Mouse (Mus musculus) right cerebral cortex, postnatal 4 days (tissue): ENCODE data around the gene Clca3a1.
"Not testable (repeated sequence)": the region's sequence is repeated elsewhere in the genome, so short reads cannot be mapped to it uniquely, and the experiment has no call there.

Experiments
- DNase-seq: peaks from one replicate; pipeline ENCODE4 v3.0.0-alpha.2; 2022

The Clca3a1 gene

GRCm38 (mm10) chr3:144760592-144761309 lies at the start of gene Clca3a1:
Gene Clca3a1 (minus strand): TSS chr3:144760977.
- DNase-seq: no peak

GRCm38 (mm10) chr3:144808153-144808925 lies 47.6 kb upstream of the Clca3a1 start:
- DNase-seq: not testable (repeated sequence)

- not testable (repeated sequence) for DNase-seq
Observed at GRCm38 (mm10) chr3:144806626-144807025, 45.8 kb upstream of the Clca3a1 start.

- DNase-seq: peak; percentile 17
Observed at GRCm38 (mm10) chr3:144801861-144802260, 41.1 kb upstream of the Clca3a1 start.

GRCm38 (mm10) chr3:144785181-144786148 lies 24.7 kb upstream of the Clca3a1 start:
- no peak for DNase-seq

GRCm38 (mm10) chr3:144765161-144765560 lies 4.4 kb upstream of the Clca3a1 start:
- DNase-seq: no peak

DNA sequence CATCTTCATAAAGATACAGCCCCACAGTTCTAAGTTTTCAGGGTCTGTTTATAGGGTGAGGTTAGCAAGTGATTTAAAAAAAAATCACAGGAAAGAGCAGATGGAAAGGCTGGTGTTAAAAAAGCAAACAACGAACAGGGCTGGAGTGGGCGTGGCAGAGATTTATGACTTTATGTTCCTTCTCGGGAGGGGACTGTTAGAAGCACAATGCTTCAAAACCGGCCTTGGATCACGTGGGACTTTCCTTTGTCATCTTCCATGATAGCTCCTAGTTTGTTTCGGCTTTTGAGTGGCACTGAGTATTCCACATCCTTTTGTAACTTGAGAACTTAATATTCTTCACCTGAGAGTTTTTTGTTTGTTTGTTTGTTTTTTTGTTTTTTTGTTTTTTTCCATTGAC lies 677 bp upstream of the Clca3a1 start:
- no peak for DNase-seq

DNA sequence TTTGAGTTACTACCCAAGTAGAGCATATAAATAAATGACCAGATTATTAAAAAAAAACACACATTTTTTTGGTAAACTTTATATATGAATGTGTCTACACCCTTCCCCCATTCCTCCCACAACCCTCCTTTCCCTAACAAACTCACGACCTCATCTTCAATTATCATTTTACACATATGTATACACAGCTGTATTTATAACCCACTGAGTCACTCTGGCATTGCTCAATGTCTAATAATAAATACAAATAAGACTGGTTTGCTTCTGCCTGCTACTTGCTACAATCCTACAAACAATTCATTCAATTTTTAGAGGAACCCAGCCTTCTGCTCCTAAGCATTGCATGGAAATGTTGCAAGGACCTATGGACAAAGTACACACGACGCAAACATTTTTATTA lies 1.1 kb downstream of the Clca3a1 start:
- no peak for DNase-seq

- DNase-seq: peak; percentile 37
Observed at GRCm38 (mm10) chr3:144756103-144756502, 4.7 kb downstream of the Clca3a1 start.

DNA sequence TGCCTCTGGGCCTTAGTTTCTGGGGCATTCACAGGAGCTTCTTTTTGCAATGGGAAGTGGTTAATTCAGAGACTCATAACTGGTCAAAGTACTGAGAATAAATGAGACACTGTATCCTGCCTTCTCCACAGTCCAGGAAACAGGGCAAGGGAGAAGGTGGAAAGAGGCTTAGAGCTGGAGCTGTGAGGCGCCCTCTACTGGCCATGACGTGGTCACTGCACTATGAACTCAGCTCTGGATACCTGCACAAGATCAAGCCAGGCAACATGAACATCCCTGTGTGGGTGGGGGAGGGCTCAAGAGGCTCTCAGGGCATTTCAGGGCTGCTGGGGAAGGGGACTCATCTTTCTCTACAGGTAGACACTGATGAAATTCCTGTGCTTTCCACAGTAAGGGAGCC lies 7.7 kb downstream of the Clca3a1 start:
- no peak for DNase-seq

DNA sequence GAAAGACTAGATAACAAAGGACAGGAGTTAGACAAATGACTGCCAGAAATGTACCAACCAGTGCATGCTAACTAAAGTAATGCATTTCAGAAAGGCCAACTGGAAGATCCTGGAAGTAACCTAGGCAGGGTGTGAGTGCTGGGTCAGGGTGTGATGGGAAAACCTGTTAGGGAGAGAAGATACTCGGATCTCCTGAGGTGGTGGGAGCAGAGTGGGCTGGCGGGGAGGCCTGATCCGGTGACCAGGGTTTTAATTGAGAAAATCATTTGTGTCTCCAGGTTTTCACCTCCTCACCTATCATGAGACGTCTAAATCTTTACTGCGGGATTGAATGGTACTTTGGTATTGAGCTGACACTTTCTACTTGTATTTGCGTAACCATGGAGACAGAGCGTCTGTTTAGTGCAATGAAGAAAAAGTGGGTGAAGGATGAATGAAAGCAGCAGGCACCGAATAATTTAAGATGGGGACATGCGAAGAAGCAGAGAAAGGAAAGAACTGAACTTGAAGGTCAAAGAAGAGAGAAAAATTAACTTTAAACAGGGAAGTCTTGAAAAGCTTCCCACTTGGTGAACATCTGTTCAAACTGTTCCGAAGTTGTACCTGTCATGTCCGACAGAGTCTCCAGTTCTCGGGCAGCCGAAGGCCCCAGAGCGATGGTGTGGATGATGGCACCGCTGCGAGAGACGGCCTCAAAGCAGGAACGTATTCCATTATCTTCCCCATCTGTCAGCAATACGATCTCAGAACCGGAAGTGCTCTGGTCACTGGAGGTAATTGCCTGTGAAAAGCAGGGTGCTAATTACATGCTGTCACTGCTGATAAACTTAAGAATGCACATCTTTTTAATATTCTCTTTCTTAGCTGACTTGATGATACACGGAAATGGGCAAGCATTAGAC lies 11.5 kb downstream of the Clca3a1 start:
- not testable (repeated sequence) for DNase-seq

DNA sequence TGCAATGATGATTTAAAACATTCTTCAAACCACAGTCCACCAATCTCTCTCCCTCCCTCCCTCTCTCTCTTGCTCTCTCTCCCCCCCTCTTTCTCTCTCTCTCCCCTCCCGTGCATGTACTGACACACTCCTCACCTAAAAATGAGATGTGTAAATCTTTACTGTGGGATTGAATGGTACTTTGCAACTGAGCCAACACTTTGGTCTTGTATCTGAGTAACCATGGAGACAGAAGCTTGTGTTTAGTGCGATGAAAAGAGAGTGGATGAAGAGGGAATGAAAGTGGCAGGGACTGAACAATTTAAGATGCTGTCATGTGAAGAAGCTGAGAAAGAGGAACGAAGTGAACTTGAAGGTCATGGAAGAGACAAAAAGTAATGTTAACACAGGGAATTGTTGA lies 13.1 kb downstream of the Clca3a1 start:
- DNase-seq: not testable (repeated sequence)

- DNase-seq: not testable (repeated sequence)
Observed at GRCm38 (mm10) chr3:144738396-144738795, 22.4 kb downstream of the Clca3a1 start.

DNA sequence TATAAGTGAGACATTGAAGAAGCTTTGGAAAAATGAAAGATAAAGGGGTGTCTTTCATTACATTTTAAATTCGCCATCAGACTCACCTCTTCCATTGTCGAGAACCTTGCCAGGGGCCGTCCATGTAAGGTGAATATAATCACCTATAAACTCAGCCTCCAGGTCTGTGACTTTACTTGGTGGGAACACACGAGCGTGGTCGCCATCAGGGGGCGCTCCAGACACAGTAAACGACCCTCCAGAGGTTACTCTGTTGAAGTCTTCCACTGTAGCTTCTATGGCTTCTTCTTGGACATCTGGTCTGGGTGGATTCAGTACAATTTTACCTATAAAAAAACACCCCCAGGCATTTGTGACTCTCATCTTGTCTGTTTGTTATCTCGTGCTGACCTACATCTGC lies 23.9 kb downstream of the Clca3a1 start:
- DNase-seq: peak; percentile 84

- DNase-seq: peak; percentile 30
Observed at GRCm38 (mm10) chr3:144723455-144723854, 37.3 kb downstream of the Clca3a1 start.

DNA sequence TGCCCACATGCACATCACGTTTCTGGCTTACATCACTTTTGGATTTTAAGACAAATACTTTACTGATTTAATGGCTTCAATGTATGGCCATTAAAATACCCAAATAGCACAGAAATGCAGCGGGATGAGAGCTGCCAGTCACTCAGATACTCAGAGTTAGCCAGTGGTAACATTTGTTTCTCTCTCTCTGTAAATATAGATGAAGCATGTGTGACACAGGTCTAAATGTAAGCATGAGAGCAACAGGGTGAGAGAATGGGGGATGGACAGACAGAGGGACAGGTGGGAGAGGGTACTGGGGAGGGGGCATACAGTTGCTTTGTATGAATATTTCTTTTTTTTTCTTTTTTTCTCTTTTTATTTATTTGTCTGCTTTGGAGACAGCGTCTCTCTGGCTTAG lies 38.2 kb downstream of the Clca3a1 start:
- DNase-seq: not testable (repeated sequence)

DNA sequence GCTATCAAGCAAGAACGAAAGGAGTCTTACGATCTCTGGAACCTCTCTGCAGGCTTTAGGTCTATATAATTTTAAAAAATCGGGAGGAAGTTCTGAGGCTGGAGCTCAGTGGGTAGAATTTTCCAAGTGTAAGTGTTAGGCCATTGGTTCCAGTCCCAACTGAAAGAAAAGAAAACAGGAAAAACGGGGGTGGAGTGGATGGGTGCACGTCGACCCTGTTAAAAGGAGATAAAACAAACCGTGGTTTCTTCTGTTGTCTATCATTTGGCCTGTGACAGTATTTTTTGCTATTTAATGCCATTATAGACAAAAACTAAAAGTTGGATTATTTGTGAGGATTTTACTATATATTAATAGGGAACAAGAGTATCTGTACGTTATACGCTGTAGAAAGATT lies 38.9 kb downstream of the Clca3a1 start:
- no peak for DNase-seq

- no peak for DNase-seq
Observed at GRCm38 (mm10) chr3:144721077-144721859, 39.5 kb downstream of the Clca3a1 start.

- DNase-seq: peak; percentile 100
Observed at GRCm38 (mm10) chr3:144719901-144720747, 40.7 kb downstream of the Clca3a1 start, which contains the start of gene Sh3glb1. Gene Sh3glb1 (minus strand): TSS chr3:144720335.
